Mouse (Mus musculus) frontal cortex, postnatal 14 days (tissue): ENCODE measurements around the gene Eif4g3.
A peak's percentile ranks its signal among the peaks of the same experiment; 100 is the strongest.

Source experiments
- DNase-seq, 2 experiments: peaks; one replicate each; pipeline ENCODE4 v3.0.0; 2022; ENCODE audit warnings: low spot score in 2 of 2

Eif4g3 gene

GRCm38 (mm10) chr4:138063372-138064265, 70.8 kb downstream of the Eif4g3 start:
- DNase-seq = no peak

- DNase-seq = no peak
Measured at GRCm38 (mm10) chr4:138064882-138065592, 72.2 kb downstream of the Eif4g3 start.

GRCm38 (mm10) chr4:138065593-138066169, 72.9 kb downstream of the Eif4g3 start:
- DNase-seq = no peak

GRCm38 (mm10) chr4:138066421-138066820, 73.6 kb downstream of the Eif4g3 start:
- no peak for DNase-seq

- DNase-seq = no peak
Measured at GRCm38 (mm10) chr4:138067858-138068257, 75.0 kb downstream of the Eif4g3 start.

- DNase-seq = peak in 1 of 2 experiments; percentile 36
Measured at GRCm38 (mm10) chr4:138068598-138068997, 75.8 kb downstream of the Eif4g3 start.

- DNase-seq = no peak
Measured at GRCm38 (mm10) chr4:138069371-138069770, 76.5 kb downstream of the Eif4g3 start.

- DNase-seq = no peak
Measured at GRCm38 (mm10) chr4:138071497-138071896, 78.7 kb downstream of the Eif4g3 start.

GRCm38 (mm10) chr4:138073086-138073485, 80.3 kb downstream of the Eif4g3 start:
- no peak for DNase-seq

GRCm38 (mm10) chr4:138073531-138073930, 80.7 kb downstream of the Eif4g3 start:
- no peak for DNase-seq

GRCm38 (mm10) chr4:138074896-138075584, 82.2 kb downstream of the Eif4g3 start:
- no peak for DNase-seq

- no peak for DNase-seq
Measured at GRCm38 (mm10) chr4:138077663-138078295, 85.0 kb downstream of the Eif4g3 start.

GRCm38 (mm10) chr4:138079234-138079633, 86.4 kb downstream of the Eif4g3 start:
- no peak for DNase-seq

GRCm38 (mm10) chr4:138082466-138082865, 89.6 kb downstream of the Eif4g3 start:
- no peak for DNase-seq

- no peak for DNase-seq
Measured at GRCm38 (mm10) chr4:138084103-138084502, 91.3 kb downstream of the Eif4g3 start.

GRCm38 (mm10) chr4:138084851-138085573, 92.2 kb downstream of the Eif4g3 start:
- no peak for DNase-seq

- DNase-seq = no peak
Measured at GRCm38 (mm10) chr4:138086949-138087348, 94.1 kb downstream of the Eif4g3 start.

- no peak for DNase-seq
Measured at GRCm38 (mm10) chr4:138089512-138089911, 96.7 kb downstream of the Eif4g3 start.

GRCm38 (mm10) chr4:138091562-138092194, 98.9 kb downstream of the Eif4g3 start:
- DNase-seq = no peak

GRCm38 (mm10) chr4:138100456-138100855, 107.6 kb downstream of the Eif4g3 start:
- DNase-seq = no peak
